Mouse (Mus musculus): ENCODE data around the gene Olfr221. TPM values are rescaled to one million over a fixed set of nuclear protein-coding genes. Genes with fewer than 3 reads are reported as not detected.

The Olfr221 gene
- polyA plus RNA-seq, 2 experiments, result not detected

DNA sequence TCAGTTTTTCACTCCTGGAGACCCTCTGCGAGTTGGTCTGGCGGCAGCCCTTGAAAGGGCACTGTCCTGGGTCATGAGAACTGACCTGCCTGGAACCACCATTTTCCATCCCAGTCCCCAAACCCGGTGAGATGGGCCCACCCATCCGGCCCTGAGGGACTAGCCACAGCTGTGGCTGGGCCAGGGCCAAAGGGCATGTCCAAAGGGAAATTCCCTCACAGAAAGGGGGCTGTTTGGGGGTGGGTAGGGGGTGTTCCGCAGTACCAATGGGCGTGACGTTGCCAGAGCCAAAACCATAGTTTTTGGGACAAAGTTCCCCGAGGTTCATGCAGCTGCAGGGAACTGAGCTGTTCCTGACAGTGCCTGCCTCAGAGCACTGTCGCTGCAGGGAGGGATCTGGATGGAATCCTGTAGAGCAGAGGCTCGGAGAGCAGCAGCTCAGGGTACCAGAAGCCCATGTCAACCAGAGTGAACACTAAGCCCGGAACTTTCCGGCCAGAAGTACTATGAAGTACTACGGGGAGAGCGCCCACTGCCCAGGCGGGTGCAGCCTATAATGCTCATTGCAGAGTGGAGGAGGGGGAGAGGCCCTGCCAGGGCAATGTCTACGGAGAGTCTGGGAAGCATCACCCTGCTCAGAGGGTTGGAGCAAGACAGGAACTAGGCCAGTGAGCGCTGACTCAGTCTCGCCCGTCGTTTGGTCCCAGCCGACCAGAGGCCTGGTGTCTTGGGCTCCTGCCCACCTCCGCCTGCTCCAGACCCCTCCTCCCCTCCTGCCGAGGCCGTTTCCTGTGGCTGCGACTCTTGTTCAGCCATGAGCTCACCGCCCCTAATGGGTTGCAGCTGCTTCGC, 56.7 kb downstream of the Olfr221 start:
- ATAC-seq (ENCODE audit: low FRiP score, low read depth) (peak; percentile 84), DNase-seq (ENCODE audit: low spot score) (peak; percentile 91)

DNA sequence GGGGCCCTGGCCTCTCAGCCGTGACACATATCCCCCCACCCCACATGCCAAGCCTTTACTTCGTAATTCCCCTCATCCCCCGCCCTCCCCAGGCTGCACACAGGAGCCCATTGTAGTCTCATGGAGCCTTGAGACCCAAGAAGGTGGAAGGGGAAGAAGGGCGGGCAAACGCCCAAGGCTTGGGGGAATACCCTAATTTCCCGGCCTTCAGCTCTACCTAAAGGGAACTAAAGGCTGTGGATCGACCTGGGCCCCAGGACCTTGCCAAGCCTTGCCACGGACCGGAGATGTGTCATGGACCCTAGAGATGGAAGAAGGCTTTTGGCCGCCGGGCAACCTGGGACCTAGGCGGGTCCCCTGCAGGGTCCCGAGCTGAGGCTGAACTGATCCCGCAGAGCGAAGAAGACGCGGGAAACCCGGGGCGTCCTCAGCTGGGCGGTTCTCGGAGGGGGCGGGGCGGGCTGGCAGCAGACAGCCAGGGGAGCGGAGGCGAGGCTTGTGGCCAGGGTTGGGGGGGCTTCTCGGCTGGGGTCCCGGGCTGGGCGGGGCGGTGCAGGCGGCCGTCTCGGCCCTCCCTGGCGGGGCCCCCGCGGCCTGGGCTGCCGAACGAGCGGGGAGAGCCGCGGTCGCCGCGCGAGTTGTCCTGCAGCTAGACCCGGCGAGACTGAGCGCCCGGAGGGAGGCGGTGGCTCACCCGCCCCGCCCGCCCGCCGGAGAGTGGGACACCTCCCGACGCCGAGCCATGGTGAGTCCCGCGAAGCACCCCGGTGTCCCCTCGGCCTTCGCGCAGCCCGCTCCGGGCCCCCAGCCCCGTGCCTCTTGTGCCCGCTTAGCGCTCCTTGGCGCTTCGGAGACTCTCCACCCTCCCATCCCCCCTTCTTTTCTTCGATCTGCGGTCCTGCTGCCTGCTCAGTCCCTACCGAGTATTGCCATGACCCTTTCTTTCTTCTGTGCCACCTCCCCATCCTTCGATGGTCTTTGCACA, 57.7 kb downstream of the Olfr221 start, which contains the start of gene Arhgef40:
Gene Arhgef40, plus strand, starts transcription at position 473 of the 985 bp plus-strand sequence.
- peaks cover 16% of the 10 kb centered on the region for H3K4me1 ChIP-seq (ENCODE audit: control insufficient read depth, insufficient read depth, low read length)
- H3K36me3 ChIP-seq (ENCODE audit: control insufficient read depth, insufficient read depth, low read length), result peaks cover 30% of the 10 kb centered on the region
- peak within 1 kb of the TSS; percentile 89 for H3K9ac ChIP-seq (ENCODE audit: low read depth, low read length, severe bottlenecking)
- no peaks in the 10 kb centered on the region for H3K9me3 ChIP-seq (ENCODE audit: control insufficient read depth, low read length)
- H3K27ac ChIP-seq (replicated peaks; ENCODE audit: low read depth, low read length), result peak within 1 kb of the TSS; percentile 96
- H3K4me3 ChIP-seq (replicated peaks; ENCODE audit: low read length), result peak within 1 kb of the TSS; percentile 75
- TF ChIP-seq POLR2A (IDR thresholded peaks at IDR 0.05; ENCODE audit: borderline replicate concordance, extremely low read depth, insufficient read depth, insufficient read length), result no peak; the same call in 1 of the 2 replicates
- no peaks in the 10 kb centered on the region for H3K27me3 ChIP-seq (ENCODE audit: control insufficient read depth, insufficient read depth, low read length)
- ATAC-seq (ENCODE audit: low FRiP score, low read depth) (peak; percentile 89), DNase-seq (ENCODE audit: low spot score) (peak; percentile 79)
- peak within 1 kb of the TSS; percentile 69 for H3K4me2 ChIP-seq (replicated peaks; ENCODE audit: low read depth, low read length, severe bottlenecking)
- 6% methylated on average over 28 of the region's 74 CpGs for WGBS

More for the DNA sequence above, 56.7 kb downstream of the Olfr221 start:
- Histone ChIP-seq H3K9me3 (ENCODE audit: control insufficient read depth, low read length) (no peaks in the 10 kb centered on the region), H3K27ac (replicated peaks; ENCODE audit: low read depth, low read length) (peak overlapping the region; percentile 96), H3K4me1 (ENCODE audit: control insufficient read depth, insufficient read depth, low read length) (peaks cover 16% of the 10 kb centered on the region), H3K4me2 (replicated peaks; ENCODE audit: low read depth, low read length, severe bottlenecking) (peak overlapping the region; percentile 69), H3K9ac (ENCODE audit: low read depth, low read length, severe bottlenecking) (peak overlapping the region; percentile 89), H3K36me3 (ENCODE audit: control insufficient read depth, insufficient read depth, low read length) (peaks cover 40% of the 10 kb centered on the region), H3K4me3 (replicated peaks; ENCODE audit: low read length) (peak overlapping the region; percentile 75), H3K27me3 (ENCODE audit: control insufficient read depth, insufficient read depth, low read length) (no peaks in the 10 kb centered on the region)
- no peak for TF ChIP-seq POLR2A (IDR thresholded peaks at IDR 0.05; ENCODE audit: borderline replicate concordance, extremely low read depth, insufficient read depth, insufficient read length)
- 1% methylated on average over 21 of the region's 27 CpGs for WGBS

Other genes starting within 250 kb of the Olfr221 start
- gene AY358078, start 242.4 kb downstream of the Olfr221 start, polyA plus RNA-seq (2012; rRNA removed), result not detected in 2 replicates
- not detected in 2 replicates for gene AY358078, start 242.4 kb downstream of the Olfr221 start, polyA plus RNA-seq (2014; fragmentation: Nextera tagmentation; extraction: Ambion mirVana)
- 0.31 and 1.2 TPM in 2 replicates for gene Ear6, start 188.8 kb downstream of the Olfr221 start, polyA plus RNA-seq (2012; rRNA removed)
- gene Ear6, start 188.8 kb downstream of the Olfr221 start, polyA plus RNA-seq (2014; fragmentation: Nextera tagmentation; extraction: Ambion mirVana), result not detected in 2 replicates
- gene Mettl17, start 157.6 kb downstream of the Olfr221 start, polyA plus RNA-seq (2012; rRNA removed), result 45.9 and 47.9 TPM in 2 replicates
- 42.7 and 46.5 TPM in 2 replicates for gene Mettl17, start 157.6 kb downstream of the Olfr221 start, polyA plus RNA-seq (2014; fragmentation: Nextera tagmentation; extraction: Ambion mirVana)
- 3.6 TPM in 2 replicates for gene Slc39a2, start 149.6 kb downstream of the Olfr221 start, polyA plus RNA-seq (2012; rRNA removed)
- 1.5 TPM in 2 replicates for gene Slc39a2, start 149.6 kb downstream of the Olfr221 start, polyA plus RNA-seq (2014; fragmentation: Nextera tagmentation; extraction: Ambion mirVana)
- 73.9 and 83.1 TPM in 2 replicates for gene Ndrg2, start 128.3 kb downstream of the Olfr221 start, polyA plus RNA-seq (2012; rRNA removed)
- 52.0 and 54.5 TPM in 2 replicates for gene Ndrg2, start 128.3 kb downstream of the Olfr221 start, polyA plus RNA-seq (2014; fragmentation: Nextera tagmentation; extraction: Ambion mirVana)
- gene Tppp2, start 124.0 kb downstream of the Olfr221 start, polyA plus RNA-seq (2012; rRNA removed), result not detected in 2 replicates
- not detected in 2 replicates for gene Tppp2, start 124.0 kb downstream of the Olfr221 start, polyA plus RNA-seq (2014; fragmentation: Nextera tagmentation; extraction: Ambion mirVana)
- not detected in 2 replicates for gene Rnase13, start 119.7 kb downstream of the Olfr221 start, polyA plus RNA-seq (2012; rRNA removed)
- not detected in 2 replicates for gene Rnase13, start 119.7 kb downstream of the Olfr221 start, polyA plus RNA-seq (2014; fragmentation: Nextera tagmentation; extraction: Ambion mirVana)
- gene Arhgef40, start 57.7 kb downstream of the Olfr221 start, polyA plus RNA-seq (2012; rRNA removed), result 220 and 277 TPM in 2 replicates
- 143 and 160 TPM in 2 replicates for gene Arhgef40, start 57.7 kb downstream of the Olfr221 start, polyA plus RNA-seq (2014; fragmentation: Nextera tagmentation; extraction: Ambion mirVana)
- gene Tmem253, start 26.8 kb downstream of the Olfr221 start, polyA plus RNA-seq (2012; rRNA removed), result 0.99 and 1.3 TPM in 2 replicates
- gene Tmem253, start 26.8 kb downstream of the Olfr221 start, polyA plus RNA-seq (2014; fragmentation: Nextera tagmentation; extraction: Ambion mirVana), result 0.28 and 0.81 TPM in 2 replicates
- gene Zfp219, start 21.7 kb downstream of the Olfr221 start, polyA plus RNA-seq (2012; rRNA removed), result 89.4 and 126 TPM in 2 replicates
- gene Zfp219, start 21.7 kb downstream of the Olfr221 start, polyA plus RNA-seq (2014; fragmentation: Nextera tagmentation; extraction: Ambion mirVana), result 30.3 and 37.5 TPM in 2 replicates
- gene Hnrnpc, start 61.6 kb upstream of the Olfr221 start, polyA plus RNA-seq (2012; rRNA removed), result 386 and 478 TPM in 2 replicates
- 526 and 573 TPM in 2 replicates for gene Hnrnpc, start 61.6 kb upstream of the Olfr221 start, polyA plus RNA-seq (2014; fragmentation: Nextera tagmentation; extraction: Ambion mirVana)
- gene Rpgrip1, start 68.2 kb upstream of the Olfr221 start, polyA plus RNA-seq (2012; rRNA removed), result 1.1 and 2.1 TPM in 2 replicates
- 63.4 and 70.1 TPM in 2 replicates for gene Rpgrip1, start 68.2 kb upstream of the Olfr221 start, polyA plus RNA-seq (2014; fragmentation: Nextera tagmentation; extraction: Ambion mirVana)
- 34.5 and 41.5 TPM in 2 replicates for gene Supt16, start 155.0 kb upstream of the Olfr221 start, polyA plus RNA-seq (2012; rRNA removed)
- gene Supt16, start 155.0 kb upstream of the Olfr221 start, polyA plus RNA-seq (2014; fragmentation: Nextera tagmentation; extraction: Ambion mirVana), result 56.0 and 58.7 TPM in 2 replicates
- 52.4 and 57.6 TPM in 2 replicates for gene Chd8, start 215.3 kb upstream of the Olfr221 start, polyA plus RNA-seq (2012; rRNA removed)
- gene Chd8, start 215.3 kb upstream of the Olfr221 start, polyA plus RNA-seq (2014; fragmentation: Nextera tagmentation; extraction: Ambion mirVana), result 50.0 and 52.6 TPM in 2 replicates
- 36.5 and 50.0 TPM in 2 replicates for gene Tox4, start 236.7 kb upstream of the Olfr221 start, polyA plus RNA-seq (2012; rRNA removed)
- 39.7 and 40.0 TPM in 2 replicates for gene Tox4, start 236.7 kb upstream of the Olfr221 start, polyA plus RNA-seq (2014; fragmentation: Nextera tagmentation; extraction: Ambion mirVana)
- 29.5 and 35.3 TPM in 2 replicates for gene Rab2b, start 237.1 kb upstream of the Olfr221 start, polyA plus RNA-seq (2012; rRNA removed)
- gene Rab2b, start 237.1 kb upstream of the Olfr221 start, polyA plus RNA-seq (2014; fragmentation: Nextera tagmentation; extraction: Ambion mirVana), result 21.4 and 24.7 TPM in 2 replicates